Mouse (Mus musculus): ENCODE measurements around the gene Clock.

Gene Clock

DNA sequence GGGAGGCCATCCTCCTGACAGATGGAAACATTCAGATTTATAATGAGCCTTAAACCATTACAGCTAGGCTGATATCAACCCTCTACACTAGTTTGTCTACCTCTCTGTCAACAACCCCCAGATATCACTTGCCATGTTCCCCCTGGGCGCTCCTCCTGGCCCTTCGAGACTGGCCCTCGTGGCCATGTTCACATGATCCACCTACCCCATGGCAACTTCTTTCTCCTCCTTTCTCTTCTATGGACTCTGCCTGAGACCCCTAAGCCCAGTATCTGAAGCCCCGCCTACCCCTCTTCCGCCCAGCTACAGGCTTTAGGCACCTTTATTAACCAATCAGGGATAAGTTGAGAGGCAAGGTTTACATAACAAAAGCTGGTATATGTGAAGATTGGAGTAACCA is 124.8 kb downstream of the Clock start:
- no peak for DNase-seq (ENCODE audit: low spot score)

DNA sequence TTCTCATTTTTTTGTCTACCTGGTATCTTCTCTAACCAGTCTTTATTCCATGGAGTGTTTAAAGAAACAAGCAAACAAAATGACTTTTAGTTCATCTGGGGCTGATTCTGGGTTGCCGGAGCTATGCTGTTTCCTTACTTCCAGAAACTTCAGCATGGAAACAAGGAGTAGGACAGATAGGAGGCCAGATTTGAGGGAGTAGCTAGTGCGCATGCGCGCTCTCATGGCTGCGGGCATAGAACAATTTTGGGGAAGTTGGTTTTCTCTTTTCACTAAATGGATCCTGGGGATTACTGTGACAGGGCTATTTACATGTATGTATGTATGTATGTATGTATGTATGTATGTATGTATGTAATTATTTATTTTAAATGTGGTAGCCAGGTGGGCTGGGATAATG is 125.4 kb downstream of the Clock start:
- DNase-seq (ENCODE audit: low spot score): no peak

DNA sequence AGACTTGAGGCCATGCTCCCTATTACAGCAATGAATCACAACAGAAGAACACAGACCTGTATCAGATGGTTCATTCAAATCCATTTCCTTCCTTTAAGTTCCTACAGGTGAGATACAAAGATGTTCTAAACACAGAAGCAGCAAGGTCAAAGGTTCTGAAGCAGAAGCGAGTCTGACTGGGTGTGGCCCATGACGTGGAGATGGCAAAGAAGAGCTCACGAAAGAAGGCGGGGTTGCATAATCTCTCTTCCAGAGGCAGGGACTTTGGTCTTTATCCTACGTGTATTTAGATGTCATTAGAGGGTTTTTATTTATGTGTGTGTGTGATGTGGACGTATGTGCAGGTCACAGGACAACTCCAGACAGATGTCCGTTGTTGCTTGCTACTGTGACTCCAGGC is 126.9 kb downstream of the Clock start:
- DNase-seq (ENCODE audit: low spot score): no peak

DNA sequence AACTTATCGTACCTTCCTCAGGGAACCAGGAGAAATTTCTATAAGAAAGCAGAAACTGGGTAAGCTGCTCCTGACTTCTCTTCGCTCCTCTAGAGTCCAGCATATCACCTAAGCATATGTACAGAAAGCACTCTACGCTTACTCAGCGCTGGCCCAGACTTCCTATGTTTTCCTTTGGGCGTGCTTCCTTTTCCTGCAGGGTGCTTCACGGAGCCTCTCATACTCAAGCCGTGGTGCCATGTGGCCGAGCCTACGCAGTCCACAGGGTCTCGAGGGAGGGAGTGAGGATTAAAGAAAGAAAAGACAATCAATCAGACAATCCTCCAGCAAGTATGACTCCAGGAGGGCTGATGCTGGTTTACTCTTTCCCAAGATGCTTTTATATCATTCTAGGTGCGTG is 127.8 kb downstream of the Clock start:
- DNase-seq (ENCODE audit: low spot score): no peak

DNA sequence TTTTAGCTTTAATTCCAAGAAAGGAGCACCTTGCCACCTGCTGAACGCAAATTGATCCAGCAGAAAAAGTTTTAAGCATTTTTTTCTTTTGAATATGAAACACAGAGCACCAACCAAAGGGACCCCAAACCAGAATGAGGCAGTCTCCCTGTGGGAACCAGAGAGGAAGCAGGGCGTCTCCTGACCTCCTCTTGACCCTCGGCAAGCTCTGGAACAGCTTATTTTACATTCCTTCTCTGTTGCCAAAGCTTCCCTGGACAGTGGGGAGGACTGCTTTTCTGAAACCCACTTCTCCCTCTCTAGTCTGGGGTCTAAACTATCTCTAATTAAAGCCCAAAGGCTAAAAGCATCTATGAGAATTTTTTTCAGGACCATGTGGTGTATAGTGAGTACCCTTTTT is 128.2 kb downstream of the Clock start:
- no peak for DNase-seq (ENCODE audit: low spot score)

DNA sequence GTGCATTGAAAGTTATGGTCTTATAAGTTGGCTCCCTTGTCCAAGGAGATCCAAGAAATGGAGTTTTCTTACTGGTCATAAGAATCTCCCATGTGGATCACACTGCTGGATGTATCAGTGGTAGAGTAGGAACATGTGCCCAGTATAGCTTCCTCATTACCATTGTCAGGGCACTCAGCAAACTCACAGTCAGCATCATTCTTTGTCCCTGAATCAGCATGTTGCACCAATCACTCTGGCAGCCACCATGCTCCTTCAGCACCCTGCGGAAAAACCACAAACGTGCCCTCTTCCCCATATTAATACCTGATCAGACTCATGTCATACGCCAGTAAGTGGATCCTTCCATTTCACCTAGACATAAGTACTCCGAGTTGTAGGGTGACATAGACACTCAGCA is 129.5 kb downstream of the Clock start:
- DNase-seq (ENCODE audit: low spot score): no peak

DNA sequence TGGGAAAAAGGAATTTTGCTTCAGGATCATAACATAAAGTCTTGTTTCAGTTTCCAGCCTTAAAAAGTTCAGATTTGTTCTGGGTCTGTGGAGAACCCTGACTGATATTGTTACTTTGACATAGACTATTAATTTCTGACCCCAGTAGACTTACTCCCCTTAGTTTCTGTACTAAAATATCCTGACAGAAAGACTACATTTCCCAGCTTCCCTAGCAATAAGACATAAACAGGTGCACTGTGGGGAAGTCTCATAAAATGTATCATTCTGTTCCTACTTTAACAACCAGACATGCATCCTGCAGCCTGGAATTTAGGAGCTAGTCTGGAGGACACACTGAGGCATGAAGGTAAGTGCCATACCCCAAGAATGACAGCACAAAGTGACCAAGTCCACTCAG is 133.6 kb downstream of the Clock start:
- no peak for DNase-seq (ENCODE audit: low spot score)

DNA sequence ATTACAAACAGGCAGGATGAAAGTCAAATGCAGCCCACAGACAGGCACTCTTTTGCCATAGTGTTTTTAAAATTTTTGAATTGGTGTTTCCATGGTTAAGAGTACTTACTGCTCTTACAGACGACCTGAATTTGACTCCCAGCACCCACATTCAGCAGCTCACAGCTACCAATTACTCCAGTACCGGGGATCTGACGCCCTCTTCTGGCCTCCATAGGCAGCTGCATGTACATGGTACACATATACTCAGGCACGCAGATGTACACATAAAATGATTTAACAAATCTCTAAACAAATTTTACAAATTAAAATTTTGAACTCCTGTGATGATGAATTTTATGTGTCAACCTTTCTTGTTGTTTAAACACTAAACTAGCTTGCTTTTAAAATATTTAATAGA is 134.1 kb downstream of the Clock start:
- no peak for DNase-seq (ENCODE audit: low spot score)

DNA sequence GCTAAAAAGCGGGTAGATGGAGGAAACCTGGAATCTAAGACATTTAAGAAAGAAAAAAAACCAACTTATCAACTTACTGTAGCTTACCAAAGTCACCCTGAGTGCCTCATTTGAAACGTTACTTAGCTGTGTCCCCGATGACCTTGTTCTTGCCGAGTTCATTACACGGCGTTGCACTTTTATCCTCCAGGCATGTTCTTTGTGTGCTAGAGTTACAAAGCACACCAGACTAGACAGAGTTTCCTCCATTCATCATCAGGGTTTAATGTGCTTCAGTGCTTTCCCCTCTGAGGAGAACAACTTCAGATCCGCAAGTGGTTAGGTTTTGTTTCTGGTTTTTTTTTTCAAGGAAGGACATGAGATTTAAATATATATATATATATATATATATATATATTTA is 139.8 kb downstream of the Clock start:
- DNase-seq (ENCODE audit: low spot score): no peak

DNA sequence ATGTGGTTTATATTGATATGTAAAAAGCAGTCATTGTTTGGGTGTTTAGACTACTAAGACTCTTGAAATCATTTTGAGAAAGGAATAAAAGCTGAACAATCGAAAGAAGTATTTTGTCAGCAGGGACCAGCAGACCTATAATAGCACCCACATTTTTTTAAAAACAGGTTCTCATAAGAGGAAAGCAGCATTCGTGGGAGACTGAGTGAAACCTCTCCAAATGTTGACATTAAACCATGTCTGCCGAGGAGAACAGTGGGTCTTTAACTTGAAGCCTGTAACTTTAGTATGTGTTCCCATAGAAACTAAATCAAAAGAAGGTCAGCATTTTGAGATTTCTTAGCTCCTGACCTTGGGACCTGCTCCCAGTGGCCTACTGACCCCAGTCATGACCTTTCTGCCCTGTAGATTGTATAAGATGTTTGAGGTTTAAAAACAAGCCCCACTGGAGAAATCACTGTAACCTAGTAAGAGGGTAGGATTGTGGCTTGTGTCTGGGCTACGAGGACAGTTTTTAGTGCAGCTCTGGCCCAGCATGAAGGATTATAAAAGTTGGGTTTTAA is 140.7 kb downstream of the Clock start:
- no peak for DNase-seq (ENCODE audit: low spot score)

DNA sequence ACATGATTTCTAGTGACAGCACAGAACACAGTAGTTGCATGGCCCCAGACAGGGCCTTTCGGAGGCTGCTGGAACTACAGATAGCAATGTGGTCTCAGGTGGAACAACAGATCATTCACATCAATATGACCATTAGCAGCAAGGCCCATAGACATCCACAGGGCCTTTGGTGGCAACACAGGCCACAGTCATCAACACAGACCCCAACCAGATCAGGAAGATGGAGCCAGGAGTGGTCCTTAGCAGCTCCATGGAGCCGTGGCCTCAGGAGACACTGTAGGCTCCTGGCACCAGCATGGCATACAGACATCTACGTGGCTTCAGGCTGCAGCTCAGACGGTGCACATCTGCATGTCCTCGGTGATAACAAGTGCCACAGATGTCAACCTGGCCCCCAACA is 141.7 kb downstream of the Clock start:
- DNase-seq (ENCODE audit: low spot score): no peak

DNA sequence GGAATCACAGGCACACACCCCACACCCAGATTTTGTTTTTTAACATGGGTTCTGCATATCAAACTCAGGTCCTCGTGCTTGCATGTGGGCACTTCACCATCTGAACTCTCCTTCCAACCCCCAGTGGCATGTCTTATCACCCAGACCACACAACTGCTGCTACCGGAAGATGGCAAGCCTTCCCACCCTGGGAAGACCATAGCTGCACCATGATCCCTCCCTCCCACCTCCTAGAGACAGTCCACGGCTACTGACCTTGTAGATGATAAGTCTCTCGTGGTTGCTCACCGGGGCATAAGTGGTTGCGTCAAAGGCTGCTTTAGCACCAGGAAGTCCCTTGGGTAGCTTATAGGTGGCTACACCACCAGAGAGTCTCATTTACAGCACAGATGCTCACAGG is 143.1 kb downstream of the Clock start:
- no peak for DNase-seq (ENCODE audit: low spot score)

DNA sequence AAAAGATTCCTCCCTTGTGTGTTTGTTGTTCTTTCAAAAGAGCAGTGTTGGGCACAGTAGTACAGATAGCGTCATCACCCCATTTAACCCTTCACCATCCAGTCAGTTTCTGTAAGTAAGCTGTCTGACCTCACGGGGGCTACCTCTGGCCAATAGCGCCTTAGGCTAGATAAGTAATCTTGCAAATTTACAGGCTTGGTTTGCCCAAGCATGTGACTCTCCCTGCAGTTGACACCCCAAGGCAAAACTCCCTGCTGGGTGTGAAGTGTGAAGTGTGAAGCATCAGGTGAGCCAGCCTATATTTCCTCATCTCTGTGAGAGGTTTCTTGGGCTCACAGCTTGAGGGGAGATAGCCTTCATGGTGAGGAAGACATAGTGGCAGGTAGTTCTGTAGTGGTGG is 144.5 kb downstream of the Clock start:
- no peak for DNase-seq (ENCODE audit: low spot score)
